Mouse (Mus musculus) left cerebral cortex, postnatal 14 days (tissue): ENCODE results near the gene Mkrn3. TPM values are rescaled to one million over a fixed set of nuclear protein-coding genes. Genes with fewer than 3 reads are reported as not detected.

Experiments used
- DNase-seq, 2 experiments: peaks; one replicate each; pipeline ENCODE4 v3.0.0; 2021 to 2022; ENCODE audit warnings: low spot score in 2 of 2, mixed read lengths in 1 of 2
- intact Hi-C: fragments of 180-260 bp; cut with DNase I; formaldehyde crosslinking; loops from one replicate; pipeline ENCODE4 v1.15.1; 2025
- long read RNA-seq, 2 experiments: library from polyadenylated mRNA; stranded (forward); transcript quantifications; one replicate each; pipeline ENCODE4 v2.0.0; 2021
- total RNA-seq, 2 experiments: library from RNA; stranded (reverse); gene quantifications; 2 replicates each; pipeline ENCODE4 v1.2.3; 2021

Gene Mkrn3
- 10 to 100 TPM; 13.8 to 15.2 TPM for total RNA-seq
- long read RNA-seq, experiment 1, transcript Mkrn3-201 (1 exons, 2,547 nt), result major isoform, 36 of 36 reads
- long read RNA-seq, experiment 1, partial matches to known transcripts, result 0 of 36 reads
- long read RNA-seq, experiment 1, other reads (novel, unspliced or antisense), result 0 of 36 reads
- long read RNA-seq, experiment 2, transcript Mkrn3-201 (1 exons, 2,547 nt), result major isoform, 20 of 20 reads
- long read RNA-seq, experiment 2, partial matches to known transcripts, result 0 of 20 reads
- long read RNA-seq, experiment 2, other reads (novel, unspliced or antisense), result 0 of 20 reads

DNA sequence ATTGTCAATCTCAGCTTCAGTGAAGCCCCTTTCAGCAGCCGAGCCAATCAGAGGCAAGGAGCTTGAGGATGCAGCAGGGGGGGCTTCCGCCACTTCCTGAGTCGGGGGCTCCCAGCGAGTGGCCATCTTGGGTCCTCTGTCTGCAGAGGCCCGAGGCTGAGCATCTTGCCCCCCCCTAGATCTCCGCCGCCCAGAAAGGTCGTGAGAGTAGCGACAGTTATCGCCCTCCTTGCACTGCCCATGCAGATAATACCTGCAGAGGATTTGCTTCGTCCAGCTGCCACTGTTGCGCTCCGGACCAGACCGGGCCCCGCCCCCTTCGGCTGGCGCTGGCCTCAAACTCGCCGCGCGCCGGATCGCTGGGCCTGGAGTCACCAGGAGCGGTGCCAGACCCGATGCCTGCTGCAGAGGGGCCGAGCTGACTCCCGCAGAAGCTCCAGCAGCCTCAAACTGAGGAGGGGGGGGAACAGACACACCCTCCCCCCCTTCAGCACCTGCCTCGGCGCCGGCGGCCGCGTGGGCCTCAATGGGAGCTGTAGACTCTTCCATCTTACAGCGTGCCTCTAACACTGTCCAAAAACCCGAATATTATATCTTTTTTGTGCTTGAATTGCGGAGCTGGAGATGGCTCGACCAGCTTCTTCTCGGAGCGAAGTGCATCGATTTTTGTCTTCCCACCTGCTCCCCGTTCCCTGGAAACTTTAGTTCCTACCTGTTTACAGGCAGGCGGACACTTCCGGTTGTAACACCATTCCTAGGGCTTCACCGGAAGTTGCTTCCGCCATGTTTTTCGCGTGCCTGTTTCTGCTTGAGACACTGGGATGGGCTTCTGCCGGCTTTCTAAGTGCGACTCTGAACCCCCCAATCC is at the start of gene Mkrn3:
TSS of gene Mkrn3 (minus strand) at position 647 of the 868 bp plus-strand sequence.
- intact Hi-C loops, result no loop called here

DNA sequence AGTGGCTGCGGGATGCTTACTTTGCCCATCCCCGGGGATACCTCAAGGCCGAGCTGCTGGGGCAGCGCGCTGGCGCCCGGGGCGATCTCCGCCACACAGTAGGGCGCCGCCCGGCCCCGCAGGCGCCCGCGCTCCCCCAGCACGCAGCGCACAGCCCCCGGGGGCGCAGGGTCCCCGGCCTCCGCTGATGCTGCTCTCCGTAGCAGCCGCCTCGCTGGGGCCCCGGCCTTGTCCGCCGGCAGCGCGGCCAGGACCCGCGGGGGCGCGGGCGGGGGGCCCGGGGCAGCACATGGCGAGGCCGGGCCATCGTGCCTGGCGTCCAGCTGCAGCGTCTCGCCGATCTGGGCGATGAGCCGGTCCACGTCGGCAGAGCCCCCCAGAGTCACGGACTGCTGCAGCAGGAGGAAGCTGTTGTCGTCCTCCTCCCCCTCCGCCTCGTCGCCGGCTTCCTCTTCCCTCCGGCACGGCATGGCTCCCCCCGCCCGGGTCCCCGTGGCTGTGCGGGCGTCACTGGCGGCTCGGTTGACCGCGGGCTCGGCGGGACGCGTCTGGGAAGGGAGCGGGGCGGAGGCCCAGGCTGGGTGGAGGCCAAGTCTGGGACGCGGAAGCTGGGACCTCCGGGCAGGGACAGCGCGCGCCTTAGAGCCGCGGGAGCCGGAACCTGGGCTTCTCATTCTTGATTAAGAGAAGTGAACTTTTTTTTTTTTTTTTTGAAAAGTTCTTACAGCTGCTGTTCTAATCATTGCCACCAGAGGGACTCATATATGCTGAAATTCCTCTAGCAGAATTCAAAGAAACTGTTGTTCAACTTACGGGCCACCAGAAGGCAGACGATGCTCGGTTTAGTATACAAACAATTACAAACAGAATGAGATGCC is 44.2 kb upstream of the Mkrn3 start, which contains the start of gene Peg12:
TSS of gene Peg12 (minus strand) at position 633 of the 878 bp plus-strand sequence.
- intact Hi-C loops, result no loop called here
- DNase-seq, result peak; percentile 34 to 35

More for the DNA sequence above, at the start of gene Mkrn3:
- DNase-seq, result peak; percentile 80 to 87

DNA sequence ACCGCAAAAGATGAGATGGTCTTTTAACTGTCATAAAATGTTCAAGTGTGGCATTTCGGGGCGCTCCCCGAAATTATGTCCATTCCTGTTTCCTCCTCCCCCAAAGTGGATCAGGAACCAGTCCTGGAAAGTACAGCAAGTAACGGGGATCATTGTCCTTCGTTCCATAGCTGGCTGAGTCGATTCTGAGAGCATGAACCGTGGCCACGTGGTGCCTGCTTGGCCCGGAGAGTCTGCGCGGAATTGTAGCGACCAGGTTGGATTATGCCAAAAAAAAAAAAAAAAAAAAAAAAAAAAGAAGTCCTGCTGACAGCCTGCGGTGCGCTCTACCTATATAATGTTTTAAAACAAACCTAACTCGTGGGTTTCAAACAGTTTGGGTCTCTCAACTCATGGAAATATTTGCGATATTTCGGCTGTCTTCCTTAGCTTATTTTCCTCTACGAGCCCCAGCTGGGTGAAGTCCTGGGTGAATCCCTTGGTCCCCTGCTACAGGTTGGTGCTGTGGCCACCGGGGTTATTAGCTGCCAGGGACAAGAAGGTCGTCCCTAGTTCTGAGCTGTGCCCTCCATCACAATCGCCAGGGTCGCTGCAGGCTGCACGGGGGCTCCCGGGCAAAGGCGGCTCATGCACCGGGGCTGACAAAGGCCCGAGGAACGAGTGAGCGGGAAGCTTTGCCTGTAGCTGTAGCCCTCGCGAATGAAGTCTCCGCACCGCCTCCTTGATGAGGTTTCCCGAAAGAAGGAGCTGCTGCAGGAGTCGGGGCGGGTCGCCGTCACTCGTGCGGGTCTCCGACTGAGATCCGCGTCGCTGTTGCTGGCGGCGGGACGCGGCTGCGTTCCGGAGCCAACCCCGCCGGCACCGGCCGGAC is 43.3 kb upstream of the Mkrn3 start:
- peak in 1 of 2 experiments; percentile 3 for DNase-seq

DNA sequence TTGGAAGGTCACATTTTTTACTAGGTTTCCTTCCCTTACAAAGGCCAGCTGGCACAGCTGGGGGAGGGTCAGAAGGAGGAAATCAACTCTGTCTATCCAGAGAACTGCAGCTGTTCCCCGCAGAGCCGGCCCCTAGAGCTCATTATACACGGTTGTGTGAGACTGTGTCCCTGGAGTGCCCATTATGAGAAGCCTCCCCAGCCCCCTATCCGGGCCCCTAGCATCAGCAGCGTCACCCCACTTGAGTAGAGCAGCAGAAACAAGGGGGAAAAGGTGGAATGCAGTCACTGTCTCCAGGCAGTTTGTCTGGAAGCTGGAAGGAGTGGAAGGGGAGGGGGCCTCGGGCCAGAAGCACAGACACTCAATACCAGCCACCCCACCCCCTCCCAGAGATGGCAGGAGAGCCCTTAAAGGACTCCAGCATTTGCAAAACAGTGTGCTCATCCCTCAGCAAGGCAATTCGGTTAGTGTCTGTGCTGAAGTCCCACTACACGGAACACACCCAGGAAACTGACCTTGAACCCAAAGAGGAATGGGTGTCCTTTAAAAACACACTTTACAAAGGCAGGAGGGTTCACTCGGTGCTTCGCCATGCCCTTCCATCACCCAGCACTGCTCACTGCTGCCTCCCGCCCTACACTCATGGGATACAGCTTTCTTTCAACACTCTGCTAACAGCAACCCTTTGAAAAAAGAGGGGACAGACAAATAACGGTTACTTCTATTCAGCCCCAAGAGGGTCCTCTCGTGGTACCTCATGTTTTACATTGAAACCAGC is 42.5 kb upstream of the Mkrn3 start:
- intact Hi-C loops, result no loop called here
- DNase-seq, result no peak

More for the DNA sequence above, 43.3 kb upstream of the Mkrn3 start:
- intact Hi-C loops, result no loop called here

DNA sequence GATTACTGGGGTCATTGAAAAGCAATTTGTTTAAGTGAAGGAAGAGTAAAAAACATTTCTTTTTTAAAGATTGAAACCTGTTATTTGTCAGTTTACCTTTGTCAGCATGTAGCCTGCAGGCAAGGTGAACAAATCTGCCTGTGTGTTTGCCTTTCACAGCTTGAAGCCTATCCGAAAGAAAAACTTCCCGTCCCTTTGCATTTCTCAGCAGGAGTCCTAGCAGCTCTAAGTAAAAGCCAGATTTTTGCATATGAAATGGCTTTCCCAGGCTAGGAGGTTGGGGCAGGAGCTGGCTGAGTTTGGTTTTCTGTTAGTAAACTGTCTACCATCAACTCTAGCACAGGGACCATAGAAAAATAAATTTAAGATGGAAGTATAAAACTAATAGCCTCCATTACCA is 32.4 kb upstream of the Mkrn3 start:
- DNase-seq, result no peak
- intact Hi-C loops, result no loop called here

DNA sequence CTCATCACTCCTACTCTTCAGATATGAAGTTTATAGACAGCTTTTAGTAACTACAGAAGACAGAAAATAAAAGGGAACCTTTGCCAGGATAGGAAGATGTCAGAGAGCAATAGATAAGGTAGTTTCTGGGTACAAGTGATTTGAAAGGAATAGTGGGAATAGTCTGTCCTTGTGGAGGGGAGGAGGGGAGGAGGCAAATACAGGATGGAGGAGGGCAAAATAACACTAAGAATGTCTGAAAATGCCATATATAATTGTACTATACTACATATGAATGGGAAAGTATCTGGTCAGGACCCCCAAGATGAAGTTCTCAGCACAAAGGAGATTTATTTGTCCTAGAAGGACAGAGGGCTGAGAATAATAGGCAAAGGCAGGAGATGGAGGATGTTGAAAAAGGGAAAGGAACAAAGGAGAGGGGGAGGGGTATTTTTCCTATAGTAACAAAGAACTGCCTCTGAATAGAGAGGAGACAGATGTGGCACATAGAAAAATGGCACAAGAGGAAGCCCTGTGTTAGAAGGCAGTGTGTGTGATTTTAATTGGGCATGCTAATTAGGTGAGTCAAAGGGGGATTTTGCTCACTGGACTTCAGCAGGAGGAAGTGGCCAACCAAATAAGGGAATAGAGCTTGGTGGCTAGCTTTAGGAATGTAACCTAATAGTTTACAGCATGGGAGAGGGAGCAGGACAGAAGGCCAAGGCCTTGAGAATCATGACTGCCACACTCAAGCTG is 25.7 kb upstream of the Mkrn3 start:
- no peak for DNase-seq
- intact Hi-C loops, result no loop called here

DNA sequence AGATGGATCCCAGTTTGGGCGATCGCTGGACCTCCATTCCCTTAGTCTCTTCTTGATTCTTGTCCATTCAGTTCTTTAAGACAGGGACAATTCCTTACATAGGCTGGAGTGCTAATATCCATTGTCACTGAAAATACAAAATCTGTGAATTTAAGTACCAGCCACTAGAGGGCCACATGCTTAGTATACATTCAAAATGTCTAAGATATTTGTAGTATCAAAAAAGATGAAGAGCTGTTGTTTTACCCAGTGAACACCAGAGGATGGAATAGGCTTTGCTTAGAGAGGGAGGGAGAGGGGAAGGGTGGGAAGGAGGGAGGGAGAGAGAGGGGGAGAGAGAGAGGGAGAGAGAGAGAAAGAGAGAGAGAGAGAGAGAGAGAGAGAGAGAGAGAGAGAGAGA is 16.5 kb upstream of the Mkrn3 start:
- DNase-seq, result no peak
- intact Hi-C loops, result no loop called here

DNA sequence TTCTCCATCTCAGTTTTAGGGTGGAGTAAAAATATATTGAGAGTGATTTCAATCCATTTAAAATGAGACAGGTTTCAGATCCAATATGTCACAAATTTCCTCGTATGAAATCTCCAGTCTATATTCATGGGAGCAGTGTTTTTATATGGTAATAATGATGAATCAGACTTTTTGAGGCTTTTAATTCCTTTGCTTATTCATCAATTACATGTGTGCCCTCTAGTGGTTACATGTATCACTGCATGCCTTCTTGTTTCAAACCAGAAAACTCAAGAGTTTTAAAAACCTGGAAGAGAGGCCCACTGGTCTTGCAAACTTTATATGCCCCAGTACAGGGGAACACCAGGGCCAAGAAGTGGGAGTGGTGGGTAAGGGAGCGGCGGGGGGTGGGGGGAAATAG is 13.3 kb upstream of the Mkrn3 start:
- intact Hi-C loops, result no loop called here
- DNase-seq, result peak in 1 of 2 experiments; percentile 14

DNA sequence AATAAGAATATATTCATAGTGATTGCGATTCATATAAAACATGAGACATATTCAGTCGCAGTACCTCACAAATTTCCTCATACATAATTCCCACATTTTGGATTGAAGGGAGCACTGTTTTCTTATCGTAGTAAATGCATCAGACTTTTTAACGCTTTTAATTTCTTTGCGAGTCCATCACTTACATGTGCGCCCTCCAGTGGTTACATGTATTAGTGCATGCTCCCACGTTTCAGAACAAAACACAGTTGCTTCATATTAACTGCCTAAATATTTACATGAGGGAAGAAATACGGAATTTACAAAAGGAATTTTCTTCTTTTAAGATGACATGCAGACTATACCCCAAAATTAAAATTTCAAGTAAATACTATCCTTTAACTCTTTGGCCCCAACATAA is 8.4 kb upstream of the Mkrn3 start:
- intact Hi-C loops, result no loop called here
- DNase-seq, result peak; percentile 14 to 41

DNA sequence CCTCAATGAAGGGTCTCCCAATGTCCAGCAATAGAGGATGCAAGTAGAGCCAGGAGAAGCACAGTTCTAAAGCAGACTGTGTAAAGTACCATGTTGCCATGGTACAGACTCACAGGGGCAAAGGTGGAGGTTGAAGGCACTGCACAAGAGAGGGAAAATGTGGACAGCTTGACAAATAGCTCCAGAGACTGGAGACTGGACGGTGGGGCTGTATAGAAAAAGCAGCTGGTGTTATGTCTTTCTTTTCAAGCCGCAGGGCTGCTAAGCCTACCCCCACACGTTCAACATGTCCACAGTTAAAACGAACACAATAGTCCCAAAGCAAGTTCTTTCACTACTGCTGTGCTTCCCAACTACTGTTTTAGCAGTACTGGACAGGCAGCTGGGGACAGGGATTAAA is 3.3 kb upstream of the Mkrn3 start:
- intact Hi-C loops, result no loop called here
- DNase-seq, result no peak

DNA sequence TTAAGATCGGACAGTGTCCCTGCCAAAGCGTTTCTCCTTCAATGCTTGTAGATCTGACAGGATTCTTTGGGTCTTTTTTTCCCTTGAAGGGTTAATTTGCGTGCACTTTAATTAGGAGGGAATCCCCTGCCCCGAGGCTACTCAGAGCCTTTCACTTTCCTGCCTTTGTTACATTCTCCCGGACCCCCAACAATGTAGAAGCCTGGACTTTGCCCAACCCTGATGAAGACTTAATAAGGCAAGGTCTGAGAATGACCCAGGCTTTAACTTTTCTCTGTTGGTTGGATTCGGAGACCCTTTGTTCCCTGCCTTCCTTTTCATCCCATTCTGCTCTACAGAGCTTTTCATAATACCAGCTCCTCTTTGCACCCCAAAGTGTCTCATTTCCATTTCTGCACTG is 627 bp upstream of the Mkrn3 start:
- no peak for DNase-seq
- intact Hi-C loops, result no loop called here

DNA sequence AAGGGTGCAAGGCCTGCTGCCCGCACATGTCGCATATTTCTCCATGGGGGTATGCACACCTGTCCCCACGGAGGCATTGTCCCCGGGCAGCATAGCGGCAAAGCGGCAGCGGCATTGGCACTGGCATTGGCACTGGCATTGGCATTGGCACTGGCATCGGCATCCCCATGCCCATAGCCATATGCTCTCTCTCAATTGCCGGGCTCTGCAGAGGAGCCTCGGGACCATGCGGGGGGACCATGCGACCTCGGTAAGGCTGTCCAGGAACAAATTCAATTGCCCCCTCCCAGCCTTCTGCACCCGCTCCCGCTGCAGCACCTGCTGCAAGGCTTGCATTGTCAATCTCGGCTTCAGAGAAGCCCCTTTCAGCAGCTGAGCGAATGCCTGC is 840 bp downstream of the Mkrn3 start:
- intact Hi-C loops, result no loop called here
- DNase-seq, result no peak

DNA sequence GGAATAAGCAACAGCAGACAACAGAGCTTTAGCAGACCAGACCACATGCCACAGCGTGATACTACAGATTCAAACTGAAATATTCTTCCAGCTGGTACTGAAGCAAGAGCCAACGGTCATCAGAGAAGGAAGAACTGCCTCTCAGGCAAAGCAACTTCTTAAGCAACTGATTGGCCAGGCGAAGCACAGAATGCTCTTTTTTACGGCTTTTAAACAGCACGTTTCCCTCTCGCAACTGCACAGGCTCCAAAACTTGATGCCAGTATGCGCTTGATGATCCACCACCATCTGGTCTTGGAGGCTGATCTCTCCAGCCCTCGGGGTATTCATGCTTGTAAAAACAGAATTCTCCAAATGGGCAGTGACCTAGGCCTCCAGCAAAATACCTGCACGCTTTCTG is 1.6 kb downstream of the Mkrn3 start:
- intact Hi-C loops, result no loop called here
- DNase-seq, result no peak

DNA sequence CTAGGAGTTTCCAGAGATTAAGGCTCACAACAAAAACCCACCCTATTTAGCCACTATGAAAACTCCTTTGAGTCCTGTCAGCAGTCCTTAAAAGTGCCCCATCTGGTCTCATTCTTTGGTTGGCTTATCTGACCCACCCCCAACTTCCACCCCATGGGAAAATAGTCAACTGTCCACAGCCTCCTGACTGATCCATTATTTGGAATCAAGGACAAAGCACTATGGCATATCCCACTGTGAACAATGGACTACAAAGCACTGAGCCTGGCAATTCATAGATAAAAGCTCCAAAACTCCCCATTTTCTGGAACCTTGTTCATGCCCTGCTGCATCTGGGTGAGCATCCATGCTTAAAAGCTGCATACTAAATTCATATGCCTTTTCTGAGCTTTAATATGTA is 3.8 kb downstream of the Mkrn3 start:
- DNase-seq, result no peak
- intact Hi-C loops, result no loop called here

DNA sequence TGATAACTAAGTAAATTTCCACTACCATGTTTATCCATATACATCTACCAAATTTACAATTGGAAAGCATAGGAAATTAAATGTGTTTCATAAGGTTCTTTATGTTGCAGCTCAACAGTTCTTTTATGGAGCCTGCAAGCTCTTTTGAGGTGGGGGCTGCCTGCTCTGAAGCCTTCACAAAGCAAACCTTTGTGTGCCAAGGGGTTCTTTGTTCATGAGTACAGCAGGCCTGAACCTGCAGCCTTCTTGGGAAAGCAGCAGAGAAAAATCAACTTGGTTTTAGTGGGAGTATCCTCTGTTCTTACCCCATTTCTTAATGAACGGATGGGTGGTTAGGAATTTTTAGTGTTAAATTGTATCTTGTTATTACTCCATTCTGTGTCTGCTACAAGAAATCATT is 4.7 kb downstream of the Mkrn3 start:
- intact Hi-C loops, result no loop called here

DNA sequence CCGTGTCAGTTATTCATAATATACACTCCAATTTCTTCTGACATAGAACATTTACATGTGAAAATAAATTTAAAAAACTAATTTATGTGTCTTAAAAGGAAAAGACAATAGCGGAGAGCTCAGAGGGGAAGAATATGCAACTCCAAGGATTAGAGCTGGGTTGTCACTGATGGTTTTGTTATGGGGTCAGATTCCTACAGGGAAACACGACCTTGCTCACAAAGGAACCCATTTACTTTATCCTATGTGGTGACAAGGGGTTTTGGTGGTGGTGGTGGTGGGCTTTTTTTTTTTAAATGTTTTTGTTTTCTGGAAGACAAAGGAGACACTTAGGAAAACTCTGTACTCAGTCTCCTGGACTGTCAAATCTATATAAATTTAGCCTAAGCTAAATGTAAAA is 12.1 kb downstream of the Mkrn3 start:
- intact Hi-C loops, result no loop called here
- DNase-seq, result no peak

More for the DNA sequence above, 4.7 kb downstream of the Mkrn3 start:
- no peak for DNase-seq

DNA sequence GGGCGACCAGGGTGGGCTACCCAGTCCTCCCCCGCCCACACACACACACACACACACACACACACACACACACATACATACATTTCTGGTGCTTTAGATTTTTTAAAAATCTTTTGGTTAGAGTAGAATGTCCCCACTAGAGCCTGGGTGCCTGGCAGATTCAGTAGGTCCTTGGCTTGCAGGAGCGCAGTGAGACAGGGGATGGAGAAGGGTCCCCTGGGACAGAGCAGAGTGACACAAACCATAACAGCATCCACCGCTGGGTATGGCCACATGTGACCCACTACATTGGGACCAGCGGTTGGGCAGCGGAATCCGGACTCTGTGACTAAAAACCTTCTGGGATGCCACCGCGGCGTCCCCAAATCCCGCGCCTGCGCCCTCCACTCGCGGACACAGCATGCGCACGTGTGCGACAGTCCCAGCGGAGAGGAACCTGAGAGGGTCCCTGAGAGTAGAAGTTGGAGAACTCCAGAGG is 13.3 kb downstream of the Mkrn3 start:
- intact Hi-C loops, result no loop called here
- DNase-seq, result peak; percentile 28 to 33
